Mouse (Mus musculus): ENCODE data around the gene Fosl1. TPM values are rescaled to one million over a fixed set of nuclear protein-coding genes. Genes with fewer than 3 reads are reported as not detected.

Gene Fosl1
- polyA plus RNA-seq, 1 experiment from 2014 or later: not detected

GRCm38 (mm10) chr19:5473720-5474119, 26.4 kb downstream of the Fosl1 start, which contains the start of gene Efemp2:
Gene Efemp2, plus strand, starts transcription at chr19:5473954.
- Histone ChIP-seq H3K9ac (peak within 1 kb of the TSS; percentile 74), H3K4me3 (replicated peaks) (peak within 1 kb of the TSS; percentile 65), H3K4me2 (replicated peaks) (peak within 1 kb of the TSS; percentile 82), H3K36me3 (peaks cover 22% of the 10 kb centered on the region), H3K4me1 (peaks cover 39% of the 10 kb centered on the region), H3K27me3 (no peaks in the 10 kb centered on the region), H3K27ac (replicated peaks) (peak within 1 kb of the TSS; percentile 93), H3K9me3 (replicated peaks) (no peaks in the 10 kb centered on the region)
- under 1% methylated on average over 22 of the region's 22 CpGs for WGBS
- peak; percentile 70 for ATAC-seq (ENCODE audit: insufficient number of reproducible peaks, low FRiP score, low TSS enrichment, low read depth)

GRCm38 (mm10) chr19:5474281-5475068, 27.1 kb downstream of the Fosl1 start:
- ATAC-seq (ENCODE audit: insufficient number of reproducible peaks, low FRiP score, low TSS enrichment, low read depth): peak; percentile 55
- H3K27me3 ChIP-seq: no peaks in the 10 kb centered on the region
- peak overlapping the region; percentile 74 for H3K9ac ChIP-seq
- peak overlapping the region; percentile 93 for H3K27ac ChIP-seq (replicated peaks)
- H3K36me3 ChIP-seq: peaks cover 30% of the 10 kb centered on the region
- peak overlapping the region; percentile 82 for H3K4me2 ChIP-seq (replicated peaks)
- under 1% methylated on average over 51 of the region's 68 CpGs for WGBS
- H3K4me3 ChIP-seq (replicated peaks): peak overlapping the region; percentile 65
- H3K4me1 ChIP-seq: peaks cover 39% of the 10 kb centered on the region
- no peaks in the 10 kb centered on the region for H3K9me3 ChIP-seq (replicated peaks)

DNA sequence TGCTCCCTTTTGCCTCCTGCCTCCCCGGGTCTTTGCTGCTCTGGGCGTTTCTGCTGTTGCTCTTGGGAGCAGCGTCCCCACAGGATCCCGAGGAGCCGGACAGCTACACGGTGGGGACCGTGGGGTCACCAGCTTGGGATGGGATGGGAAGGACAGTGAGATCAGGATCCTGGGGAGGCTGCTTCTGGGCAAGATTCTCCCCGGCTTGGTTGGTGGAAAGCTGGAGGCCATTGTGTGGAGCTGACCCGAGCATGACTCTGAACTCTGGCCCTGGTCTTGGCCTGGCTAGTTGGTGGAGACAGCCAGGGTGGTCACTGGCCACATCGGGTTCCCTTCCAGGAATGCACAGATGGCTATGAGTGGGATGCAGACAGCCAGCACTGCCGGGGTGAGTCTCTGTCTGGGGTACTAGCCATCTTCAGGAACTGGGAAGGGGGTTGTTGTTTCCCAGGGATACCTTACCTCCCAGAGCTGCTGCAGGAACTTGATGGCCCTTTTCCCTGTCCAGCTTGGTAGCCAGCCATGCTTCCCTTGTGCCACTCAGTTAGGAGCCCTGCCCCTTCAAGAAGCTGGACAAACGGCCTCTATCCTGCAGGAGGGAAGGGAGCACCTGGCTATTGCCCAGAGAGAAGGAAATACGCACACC, 27.8 kb downstream of the Fosl1 start:
- Histone ChIP-seq H3K9me3 (replicated peaks) (no peaks in the 10 kb centered on the region), H3K4me2 (replicated peaks) (peak overlapping the region; percentile 82), H3K27ac (replicated peaks) (peak overlapping the region; percentile 93), H3K36me3 (peaks cover 37% of the 10 kb centered on the region), H3K27me3 (no peaks in the 10 kb centered on the region), H3K4me3 (replicated peaks) (peak overlapping the region; percentile 65), H3K4me1 (peaks cover 39% of the 10 kb centered on the region), H3K9ac (peak overlapping the region; percentile 74)
- 14% methylated on average over 13 of the region's 13 CpGs for WGBS
- ATAC-seq (ENCODE audit: insufficient number of reproducible peaks, low FRiP score, low TSS enrichment, low read depth): peak; percentile 12; the same call in 1 of the 2 replicates

GRCm38 (mm10) chr19:5477004-5477667, 29.8 kb downstream of the Fosl1 start:
- no peak overlapping the region for H3K9ac ChIP-seq
- H3K4me1 ChIP-seq: peaks cover 39% of the 10 kb centered on the region
- WGBS: 79% methylated on average over 10 of the region's 10 CpGs
- H3K27me3 ChIP-seq: no peaks in the 10 kb centered on the region
- H3K4me3 ChIP-seq (replicated peaks): 0 out of 2 replicates have a peak overlapping the region, but pooled peaks have one; percentile 7
- no peak overlapping the region for H3K4me2 ChIP-seq (replicated peaks)
- no peaks in the 10 kb centered on the region for H3K9me3 ChIP-seq (replicated peaks)
- H3K36me3 ChIP-seq: peaks cover 56% of the 10 kb centered on the region
- ATAC-seq (ENCODE audit: insufficient number of reproducible peaks, low FRiP score, low TSS enrichment, low read depth): no peak
- no peak overlapping the region for H3K27ac ChIP-seq (replicated peaks)

DNA sequence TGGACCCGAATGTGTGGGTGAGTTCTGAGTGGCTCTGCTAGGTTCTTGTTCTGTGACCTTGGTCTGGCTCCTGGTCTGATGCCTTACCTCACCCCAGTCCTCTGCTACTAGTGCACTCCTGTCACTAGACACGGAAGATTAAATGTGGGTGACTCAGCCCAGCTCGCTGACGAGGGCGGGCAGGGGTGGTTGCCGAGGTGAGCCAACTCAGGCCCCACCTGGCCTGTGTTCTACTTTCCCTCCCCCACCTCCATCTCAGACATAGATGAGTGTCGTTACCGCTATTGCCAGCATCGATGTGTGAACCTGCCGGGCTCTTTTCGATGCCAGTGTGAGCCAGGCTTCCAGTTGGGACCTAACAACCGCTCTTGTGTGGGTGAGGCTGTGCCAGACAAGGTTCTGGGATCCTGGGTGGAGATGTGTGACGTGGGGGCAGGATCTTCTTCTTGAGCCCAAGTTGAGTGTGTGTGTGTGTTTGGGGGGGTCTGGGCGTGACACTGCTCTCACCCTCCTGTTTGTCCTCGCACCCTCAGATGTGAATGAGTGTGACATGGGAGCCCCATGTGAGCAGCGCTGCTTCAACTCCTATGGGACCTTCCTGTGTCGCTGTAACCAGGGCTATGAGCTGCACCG, 30.4 kb downstream of the Fosl1 start:
- Histone ChIP-seq H3K4me2 (replicated peaks) (no peak overlapping the region), H3K4me1 (peaks cover 39% of the 10 kb centered on the region), H3K9me3 (replicated peaks) (no peaks in the 10 kb centered on the region), H3K36me3 (peaks cover 63% of the 10 kb centered on the region), H3K27me3 (no peaks in the 10 kb centered on the region), H3K27ac (replicated peaks) (no peak overlapping the region), H3K4me3 (replicated peaks) (no peak overlapping the region), H3K9ac (no peak overlapping the region)
- no peak for ATAC-seq (ENCODE audit: insufficient number of reproducible peaks, low FRiP score, low TSS enrichment, low read depth)
- WGBS: 85% methylated on average over 18 of the region's 18 CpGs

DNA sequence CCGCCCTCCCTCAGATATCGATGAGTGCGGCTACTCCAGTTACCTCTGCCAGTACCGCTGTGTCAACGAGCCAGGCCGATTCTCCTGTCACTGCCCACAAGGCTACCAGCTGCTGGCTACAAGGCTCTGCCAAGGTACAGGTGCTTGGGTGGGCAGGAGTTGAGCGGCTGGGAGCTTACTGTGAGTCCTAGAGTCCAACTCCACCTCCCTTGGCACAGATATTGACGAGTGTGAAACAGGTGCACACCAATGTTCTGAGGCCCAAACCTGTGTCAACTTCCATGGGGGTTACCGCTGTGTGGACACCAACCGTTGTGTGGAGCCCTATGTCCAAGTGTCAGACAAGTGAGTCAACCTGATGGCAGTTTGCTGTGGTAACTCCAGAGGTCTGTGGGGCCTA, 32.7 kb downstream of the Fosl1 start:
- no peak overlapping the region for H3K9ac ChIP-seq
- peaks cover 25% of the 10 kb centered on the region for H3K4me1 ChIP-seq
- H3K9me3 ChIP-seq (replicated peaks): no peaks in the 10 kb centered on the region
- no peak overlapping the region for H3K4me2 ChIP-seq (replicated peaks)
- H3K27ac ChIP-seq (replicated peaks): no peak overlapping the region
- 90% methylated on average over 10 of the region's 10 CpGs for WGBS
- H3K27me3 ChIP-seq: no peaks in the 10 kb centered on the region
- no peak overlapping the region for H3K4me3 ChIP-seq (replicated peaks)
- no peak for ATAC-seq (ENCODE audit: insufficient number of reproducible peaks, low FRiP score, low TSS enrichment, low read depth)
- H3K36me3 ChIP-seq: peaks cover 85% of the 10 kb centered on the region

DNA sequence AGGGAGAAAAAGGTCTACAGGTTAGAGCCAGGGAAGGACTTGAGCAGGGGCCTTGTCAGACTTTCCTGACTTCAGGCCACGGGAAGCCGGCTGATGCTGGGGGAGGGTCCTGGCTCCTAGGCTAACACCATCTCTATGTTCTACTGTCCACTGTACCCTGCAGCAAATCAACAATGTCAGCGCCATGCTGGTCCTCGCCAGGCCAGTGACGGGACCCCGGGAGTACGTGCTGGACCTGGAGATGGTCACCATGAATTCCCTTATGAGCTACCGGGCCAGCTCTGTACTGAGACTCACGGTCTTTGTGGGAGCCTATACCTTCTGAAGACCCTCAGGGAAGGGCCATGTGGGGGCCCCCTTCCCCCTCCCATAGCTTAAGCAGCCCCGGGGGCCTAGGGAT, 34.1 kb downstream of the Fosl1 start:
- no peaks in the 10 kb centered on the region for H3K27me3 ChIP-seq
- no peak overlapping the region for H3K27ac ChIP-seq (replicated peaks)
- H3K4me3 ChIP-seq (replicated peaks): no peak overlapping the region
- peaks cover 17% of the 10 kb centered on the region for H3K4me1 ChIP-seq
- no peak overlapping the region for H3K4me2 ChIP-seq (replicated peaks)
- H3K9ac ChIP-seq: no peak overlapping the region
- WGBS: 86% methylated on average over 10 of the region's 10 CpGs
- no peak for ATAC-seq (ENCODE audit: insufficient number of reproducible peaks, low FRiP score, low TSS enrichment, low read depth)
- H3K9me3 ChIP-seq (replicated peaks): no peaks in the 10 kb centered on the region
- peaks cover 97% of the 10 kb centered on the region for H3K36me3 ChIP-seq

DNA sequence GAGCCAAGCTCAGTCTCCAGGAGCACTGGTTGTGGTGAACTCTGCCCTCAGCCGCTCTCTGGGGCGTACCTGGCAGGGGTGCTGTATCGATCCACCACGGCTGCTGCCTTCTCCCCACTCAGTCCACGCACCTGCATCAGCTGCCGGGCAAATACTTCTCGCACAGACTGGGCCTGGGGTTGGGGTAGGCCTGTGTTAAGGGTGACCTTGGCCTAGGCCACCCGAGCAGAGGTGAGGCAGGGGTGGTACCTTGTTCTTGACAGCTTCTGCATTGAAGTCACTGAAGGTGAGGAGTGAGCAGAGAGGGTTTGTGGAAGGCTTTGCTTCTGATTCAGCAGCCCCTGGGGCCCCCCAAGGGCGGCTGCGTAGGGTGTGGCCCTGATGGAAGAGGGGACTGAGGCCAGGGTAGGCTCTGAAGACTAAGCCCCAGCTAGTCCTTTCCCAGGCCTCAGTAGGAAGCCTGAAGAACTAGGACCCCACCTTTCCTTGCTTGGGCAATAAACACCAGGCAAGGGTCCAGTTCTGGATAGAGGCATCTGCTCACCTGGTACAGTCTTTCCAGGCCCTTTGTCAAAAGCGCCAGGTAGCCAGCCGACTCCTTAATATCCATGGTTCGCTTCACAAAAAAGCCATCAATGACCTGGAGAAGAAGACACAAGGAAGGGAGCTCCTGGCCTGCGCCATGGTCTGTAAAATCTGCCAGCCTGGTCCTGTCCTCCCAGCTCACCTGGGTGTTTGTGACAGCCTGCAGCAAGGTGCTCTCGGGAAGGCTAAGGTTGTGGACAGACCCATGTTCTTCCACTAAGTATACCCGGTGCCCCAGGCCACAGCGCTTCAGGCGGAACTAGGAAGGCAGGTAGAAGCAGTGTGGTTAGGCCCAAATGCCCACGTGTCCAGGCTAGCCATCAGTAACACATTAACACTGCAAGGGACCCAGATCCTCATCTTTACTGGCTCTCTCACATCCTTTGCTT, 36.3 kb downstream of the Fosl1 start:
- Histone ChIP-seq H3K4me1 (peaks cover 22% of the 10 kb centered on the region), H3K4me3 (replicated peaks) (no peak overlapping the region), H3K36me3 (peaks cover 75% of the 10 kb centered on the region), H3K4me2 (replicated peaks) (no peak overlapping the region), H3K9me3 (replicated peaks) (no peaks in the 10 kb centered on the region), H3K9ac (no peak overlapping the region), H3K27me3 (no peaks in the 10 kb centered on the region), H3K27ac (replicated peaks) (no peak overlapping the region)
- 91% methylated on average over 19 of the region's 19 CpGs for WGBS
- no peak for ATAC-seq (ENCODE audit: insufficient number of reproducible peaks, low FRiP score, low TSS enrichment, low read depth)

GRCm38 (mm10) chr19:5484496-5484895, 37.1 kb downstream of the Fosl1 start:
- Histone ChIP-seq H3K4me1 (peaks cover 29% of the 10 kb centered on the region), H3K9me3 (replicated peaks) (no peaks in the 10 kb centered on the region), H3K4me2 (replicated peaks) (no peak overlapping the region), H3K27me3 (no peaks in the 10 kb centered on the region), H3K9ac (no peak overlapping the region), H3K36me3 (peaks cover 67% of the 10 kb centered on the region), H3K4me3 (replicated peaks) (no peak overlapping the region), H3K27ac (replicated peaks) (no peak overlapping the region)
- WGBS: 90% methylated on average over 5 of the region's 5 CpGs
- ATAC-seq (ENCODE audit: insufficient number of reproducible peaks, low FRiP score, low TSS enrichment, low read depth): no peak

GRCm38 (mm10) chr19:5485371-5485770, 38.0 kb downstream of the Fosl1 start:
- Histone ChIP-seq H3K36me3 (peaks cover 58% of the 10 kb centered on the region), H3K9ac (no peak overlapping the region), H3K9me3 (replicated peaks) (no peaks in the 10 kb centered on the region), H3K4me3 (replicated peaks) (no peak overlapping the region), H3K27ac (replicated peaks) (no peak overlapping the region), H3K4me2 (replicated peaks) (no peak overlapping the region), H3K27me3 (no peaks in the 10 kb centered on the region), H3K4me1 (peaks cover 34% of the 10 kb centered on the region)
- 92% methylated on average over 8 of the region's 8 CpGs for WGBS
- no peak for ATAC-seq (ENCODE audit: insufficient number of reproducible peaks, low FRiP score, low TSS enrichment, low read depth)

Data from embryonic facial prominence, embryonic 15.5 days (tissue).